Mouse (Mus musculus): ENCODE measurements around the gene Gm17655. TPM values are rescaled to one million over a fixed set of nuclear protein-coding genes. Genes with fewer than 3 reads are reported as not detected.

The Gm17655 gene
- total and polyA plus RNA-seq, 3 experiments: 0.53 to 3.1 (median 0.98) TPM

DNA sequence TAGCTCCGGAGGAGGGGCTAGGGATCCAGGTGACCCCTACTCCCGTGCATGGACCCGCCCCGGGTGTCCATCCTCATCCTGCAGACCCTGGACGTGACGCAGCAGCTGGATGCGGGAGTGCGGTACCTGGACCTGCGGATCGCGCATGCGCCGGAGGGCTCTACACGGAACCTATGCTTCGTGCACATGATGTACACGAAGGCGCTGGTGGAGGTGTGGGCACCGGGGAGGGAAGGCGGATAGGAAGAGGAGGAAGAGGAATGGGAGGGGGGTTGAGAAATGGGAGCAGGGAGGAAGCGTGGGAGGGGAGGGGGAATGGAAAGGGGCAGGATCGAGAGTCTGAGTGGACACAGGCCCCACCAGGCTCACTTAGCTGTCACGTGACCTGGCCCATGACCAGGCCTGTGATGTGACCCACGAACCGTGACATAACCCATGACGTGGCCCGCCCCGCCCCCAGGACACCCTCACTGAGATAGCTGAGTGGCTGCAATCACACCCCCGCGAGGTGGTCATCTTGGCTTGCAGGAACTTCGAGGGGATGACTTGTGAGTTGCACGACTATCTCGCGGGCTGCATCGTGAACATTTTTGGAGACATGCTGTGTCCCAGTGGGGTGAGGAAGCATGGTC lies 29.5 kb upstream of the Gm17655 start:
- H3K9ac ChIP-seq (ENCODE audit: low read depth, low read length): 0 out of 2 replicates have a peak overlapping the region, but pooled peaks have one; percentile 1
- TF ChIP-seq CTCF (IDR thresholded peaks at IDR 0.05) (no peak), EP300 (IDR thresholded peaks at IDR 0.05; ENCODE audit: insufficient read depth, low read depth, low read length) (no peak), POLR2A (IDR thresholded peaks at IDR 0.05; ENCODE audit: insufficient read depth, low read depth, low read length) (no peak)
- H3K27me3 ChIP-seq (ENCODE audit: control insufficient read depth, insufficient read depth, low read length): peaks cover 2% of the 10 kb centered on the region; the same call in 1 of the 2 replicates
- intact Hi-C loops (cut with DNase I): loop anchor here (10.0 kb wide), 1 partner anchor 177 kb away; the partner anchor contains the start of gene Gm15446
- no peak overlapping the region for H3K27ac ChIP-seq
- peak overlapping the region; percentile 30; the same call in 1 of the 2 replicates for H3K4me3 ChIP-seq
- H3K79me2 ChIP-seq (replicated peaks; ENCODE audit: control insufficient read depth, insufficient read depth, low read length): no peaks in the 10 kb centered on the region
- WGBS: 8% methylated on average over 34 of the region's 34 CpGs
- no peaks in the 10 kb centered on the region for H3K36me3 ChIP-seq (ENCODE audit: control insufficient read depth, insufficient read depth, low read length)
- H3K4me1 ChIP-seq (ENCODE audit: control insufficient read depth, insufficient read depth, low read length): peaks cover 2% of the 10 kb centered on the region
- no peak for DNase-seq

DNA sequence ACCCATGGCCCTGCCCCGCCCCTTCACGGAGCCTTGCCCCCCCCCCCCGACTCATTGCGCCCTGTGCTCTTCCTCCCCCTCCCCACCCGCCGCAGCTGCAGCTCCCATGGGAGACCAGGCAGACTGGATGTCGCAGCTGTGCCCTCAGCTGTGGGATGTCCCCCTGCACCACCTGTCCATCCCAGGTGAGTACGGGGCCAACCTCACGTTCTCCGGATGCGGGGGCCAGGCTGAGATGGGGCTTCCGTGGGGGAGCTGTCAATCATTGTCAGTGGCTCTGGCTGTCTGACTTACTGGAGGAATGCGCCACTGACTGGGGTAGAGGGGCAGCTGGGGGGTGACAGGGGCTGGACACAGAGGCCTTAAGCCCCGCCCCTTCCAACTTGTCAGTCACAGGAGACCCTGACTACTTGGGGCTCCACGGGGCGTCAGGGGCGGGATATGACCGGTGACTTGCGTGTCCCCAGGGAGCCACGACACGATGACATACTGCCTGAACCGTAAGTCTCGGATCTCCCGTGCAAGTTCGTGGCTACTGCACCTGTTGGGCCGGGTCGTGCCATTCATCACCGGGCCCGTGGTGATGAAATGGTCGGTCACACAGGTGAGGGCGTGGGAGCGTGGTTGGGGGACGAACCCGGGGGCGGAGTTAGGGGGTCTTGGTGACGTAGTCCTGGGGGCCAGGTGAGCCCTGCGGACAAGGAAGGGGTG lies 28.8 kb upstream of the Gm17655 start:
- TF ChIP-seq CTCF (IDR thresholded peaks at IDR 0.05): no peak
- no peak for TF ChIP-seq EP300 (IDR thresholded peaks at IDR 0.05; ENCODE audit: insufficient read depth, low read depth, low read length)
- no peak for TF ChIP-seq POLR2A (IDR thresholded peaks at IDR 0.05; ENCODE audit: insufficient read depth, low read depth, low read length)
- Histone ChIP-seq H3K27ac (no peak overlapping the region), H3K79me2 (replicated peaks; ENCODE audit: control insufficient read depth, insufficient read depth, low read length) (no peaks in the 10 kb centered on the region), H3K36me3 (ENCODE audit: control insufficient read depth, insufficient read depth, low read length) (no peaks in the 10 kb centered on the region), H3K4me1 (ENCODE audit: control insufficient read depth, insufficient read depth, low read length) (peaks cover 2% of the 10 kb centered on the region), H3K9ac (ENCODE audit: low read depth, low read length) (0 out of 2 replicates have a peak overlapping the region, but pooled peaks have one; percentile 7), H3K27me3 (ENCODE audit: control insufficient read depth, insufficient read depth, low read length) (peaks cover 2% of the 10 kb centered on the region; the same call in 1 of the 2 replicates), H3K4me3 (peak overlapping the region; percentile 30)
- intact Hi-C loops (cut with DNase I): loop anchor here (10.0 kb wide), 1 partner anchor 176 kb away; the partner anchor contains the start of gene Gm15446
- WGBS: under 1% methylated on average over 37 of the region's 37 CpGs
- no peak for DNase-seq

- Histone ChIP-seq H3K4me1 (ENCODE audit: control insufficient read depth, insufficient read depth, low read length) (peaks cover 2% of the 10 kb centered on the region), H3K27ac (no peak within 1 kb of the TSS), H3K36me3 (ENCODE audit: control insufficient read depth, insufficient read depth, low read length) (no peaks in the 10 kb centered on the region), H3K4me3 (no peak within 1 kb of the TSS), H3K79me2 (replicated peaks; ENCODE audit: control insufficient read depth, insufficient read depth, low read length) (no peaks in the 10 kb centered on the region), H3K27me3 (ENCODE audit: control insufficient read depth, insufficient read depth, low read length) (peaks cover 2% of the 10 kb centered on the region; the same call in 1 of the 2 replicates), H3K9ac (ENCODE audit: low read depth, low read length) (no peak within 1 kb of the TSS)
- TF ChIP-seq POLR2A (IDR thresholded peaks at IDR 0.05; ENCODE audit: insufficient read depth, low read depth, low read length) (no peak), EP300 (IDR thresholded peaks at IDR 0.05; ENCODE audit: insufficient read depth, low read depth, low read length) (no peak), CTCF (IDR thresholded peaks at IDR 0.05) (no peak)
- intact Hi-C loops (cut with DNase I): loop anchor here (10.0 kb wide), 1 partner anchor 175 kb away; the partner anchor contains the start of gene Gm15446
- no peak for DNase-seq
- WGBS: 16% methylated on average over 25 of the region's 25 CpGs
These were observed 27.6 kb upstream of the Gm17655 start, which contains the start of gene Plcxd1 for GRCm38 (mm10) chr5:110099656-110100580. Plcxd1 (plus strand) TSS chr5:110099969.

DNA sequence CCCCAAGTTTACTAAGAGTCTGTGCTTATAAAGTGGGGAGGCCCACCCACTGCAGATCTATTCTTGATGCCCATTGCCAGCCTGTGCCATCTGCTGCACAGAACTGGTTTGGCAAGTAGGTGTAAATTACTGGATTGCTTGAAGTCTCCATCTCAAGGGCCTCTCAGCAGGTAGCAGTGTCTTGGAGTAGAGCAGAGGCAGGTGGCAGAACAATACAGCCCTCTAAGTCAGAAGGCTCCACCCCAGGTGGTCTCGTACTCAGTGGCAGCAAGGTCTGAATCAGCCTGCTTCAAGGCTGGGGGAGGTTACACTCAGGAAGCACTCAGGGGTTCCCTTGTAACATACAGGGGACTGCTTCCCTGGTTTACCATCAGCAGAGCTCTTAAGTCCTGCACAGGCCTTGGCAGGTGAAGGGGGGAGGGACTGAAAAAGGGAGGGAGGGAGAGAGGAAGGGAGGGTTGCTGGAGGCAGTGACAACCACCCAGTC lies 26.7 kb upstream of the Gm17655 start:
- TF ChIP-seq CTCF (IDR thresholded peaks at IDR 0.05) (no peak), POLR2A (IDR thresholded peaks at IDR 0.05; ENCODE audit: insufficient read depth, low read depth, low read length) (no peak), EP300 (IDR thresholded peaks at IDR 0.05; ENCODE audit: insufficient read depth, low read depth, low read length) (no peak)
- Histone ChIP-seq H3K9ac (ENCODE audit: low read depth, low read length) (no peak overlapping the region), H3K4me3 (no peak overlapping the region), H3K4me1 (ENCODE audit: control insufficient read depth, insufficient read depth, low read length) (peaks cover 2% of the 10 kb centered on the region), H3K27me3 (ENCODE audit: control insufficient read depth, insufficient read depth, low read length) (peaks cover 2% of the 10 kb centered on the region; the same call in 1 of the 2 replicates), H3K79me2 (replicated peaks; ENCODE audit: control insufficient read depth, insufficient read depth, low read length) (no peaks in the 10 kb centered on the region), H3K36me3 (ENCODE audit: control insufficient read depth, insufficient read depth, low read length) (no peaks in the 10 kb centered on the region), H3K27ac (no peak overlapping the region)
- intact Hi-C loops (cut with DNase I): no loop called here
- no peak for DNase-seq
- 65% methylated on average over 1 of the region's 1 CpGs for WGBS

DNA sequence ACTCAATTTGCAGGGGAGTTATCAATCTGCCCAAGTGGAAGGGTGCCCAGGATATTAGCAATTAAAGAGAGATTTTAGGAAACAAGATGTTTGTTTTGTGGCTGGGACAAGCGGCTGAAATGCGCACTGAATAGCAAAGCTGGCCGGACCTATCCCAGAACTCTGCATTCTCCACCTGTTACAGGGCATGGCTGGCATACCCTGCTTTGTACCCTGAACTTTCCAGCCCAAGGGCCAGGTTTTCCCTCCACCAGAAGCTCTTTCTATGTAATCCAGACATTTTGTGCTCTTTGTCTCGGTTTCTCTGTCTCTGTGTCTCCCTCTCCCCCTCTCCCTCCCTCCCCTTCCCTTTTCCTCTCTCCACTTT lies 22.5 kb upstream of the Gm17655 start:
- intact Hi-C loops (cut with DNase I): loop anchor here (5.0 kb wide), 1 partner anchor 38 kb away; no protein-coding TSS in a partner anchor
- Histone ChIP-seq H3K4me3 (peak overlapping the region; percentile 61), H3K9ac (ENCODE audit: low read depth, low read length) (peak overlapping the region; percentile 56), H3K27ac (peak overlapping the region; percentile 67), H3K79me2 (replicated peaks; ENCODE audit: control insufficient read depth, insufficient read depth, low read length) (no peaks in the 10 kb centered on the region), H3K4me1 (ENCODE audit: control insufficient read depth, insufficient read depth, low read length) (no peaks in the 10 kb centered on the region; the same call in 1 of the 2 replicates), H3K27me3 (ENCODE audit: control insufficient read depth, insufficient read depth, low read length) (no peaks in the 10 kb centered on the region), H3K36me3 (ENCODE audit: control insufficient read depth, insufficient read depth, low read length) (no peaks in the 10 kb centered on the region)
- 6% methylated on average over 4 of the region's 4 CpGs for WGBS
- no peak for TF ChIP-seq CTCF (IDR thresholded peaks at IDR 0.05)
- no peak for TF ChIP-seq POLR2A (IDR thresholded peaks at IDR 0.05; ENCODE audit: insufficient read depth, low read depth, low read length)
- TF ChIP-seq EP300 (IDR thresholded peaks at IDR 0.05; ENCODE audit: insufficient read depth, low read depth, low read length): no peak
- DNase-seq: no peak

All from heart, adult 2 months (tissue).